Mouse (Mus musculus): ENCODE results near the gene Nkx2-3. TPM values are rescaled to one million over a fixed set of nuclear protein-coding genes. Genes with fewer than 3 reads are reported as not detected.

Nkx2-3 gene
- polyA plus RNA-seq, 1 experiment from 2014 or later = not detected

- Histone ChIP-seq H3K4me3 (ENCODE audit: inconsistent target) (no peak overlapping the region), H3K27ac (no peak overlapping the region), H3K36me3 (ENCODE audit: inconsistent target) (no peaks in the 10 kb centered on the region), H3K79me2 (ENCODE audit: inconsistent target) (no peaks in the 10 kb centered on the region)
- 30% methylated on average over 4 of the region's 4 CpGs for WGBS (ENCODE audit: missing documents)
Observed at GRCm38 (mm10) chr19:43623913-43624312, 11.8 kb downstream of the Nkx2-3 start.

- Histone ChIP-seq H3K79me2 (ENCODE audit: inconsistent target) (no peaks in the 10 kb centered on the region), H3K36me3 (ENCODE audit: inconsistent target) (no peaks in the 10 kb centered on the region), H3K4me3 (ENCODE audit: inconsistent target) (no peak overlapping the region), H3K27ac (no peak overlapping the region)
- WGBS (ENCODE audit: missing documents) = 78% methylated on average over 3 of the region's 3 CpGs
Observed at GRCm38 (mm10) chr19:43626160-43626559, 14.0 kb downstream of the Nkx2-3 start.

- Histone ChIP-seq H3K4me3 (ENCODE audit: inconsistent target) (no peak overlapping the region), H3K79me2 (ENCODE audit: inconsistent target) (no peaks in the 10 kb centered on the region), H3K36me3 (ENCODE audit: inconsistent target) (no peaks in the 10 kb centered on the region), H3K27ac (no peak overlapping the region)
- WGBS (ENCODE audit: missing documents) = 90% methylated on average over 3 of the region's 3 CpGs
Observed at GRCm38 (mm10) chr19:43627345-43627744, 15.2 kb downstream of the Nkx2-3 start.

- H3K36me3 ChIP-seq (ENCODE audit: inconsistent target) = no peaks in the 10 kb centered on the region
- H3K79me2 ChIP-seq (ENCODE audit: inconsistent target) = no peaks in the 10 kb centered on the region
- no peak overlapping the region for H3K27ac ChIP-seq
- 77% methylated on average over 4 of the region's 4 CpGs for WGBS (ENCODE audit: missing documents)
- no peak overlapping the region for H3K4me3 ChIP-seq (ENCODE audit: inconsistent target)
Observed at GRCm38 (mm10) chr19:43629088-43629487, 17.0 kb downstream of the Nkx2-3 start.

GRCm38 (mm10) chr19:43630466-43631251 lies 18.5 kb downstream of the Nkx2-3 start:
- Histone ChIP-seq H3K27ac (no peak overlapping the region), H3K79me2 (ENCODE audit: inconsistent target) (no peaks in the 10 kb centered on the region), H3K4me3 (ENCODE audit: inconsistent target) (no peak overlapping the region), H3K36me3 (ENCODE audit: inconsistent target) (no peaks in the 10 kb centered on the region)
- WGBS (ENCODE audit: missing documents) = 39% methylated on average over 12 of the region's 12 CpGs

GRCm38 (mm10) chr19:43641833-43642232 lies 29.7 kb downstream of the Nkx2-3 start:
- Histone ChIP-seq H3K36me3 (ENCODE audit: inconsistent target) (no peaks in the 10 kb centered on the region), H3K79me2 (ENCODE audit: inconsistent target) (no peaks in the 10 kb centered on the region), H3K27ac (no peak overlapping the region), H3K4me3 (ENCODE audit: inconsistent target) (no peak overlapping the region)
- 78% methylated on average over 11 of the region's 11 CpGs for WGBS (ENCODE audit: missing documents)

- Histone ChIP-seq H3K4me3 (ENCODE audit: inconsistent target) (no peak overlapping the region), H3K79me2 (ENCODE audit: inconsistent target) (no peaks in the 10 kb centered on the region), H3K36me3 (ENCODE audit: inconsistent target) (no peaks in the 10 kb centered on the region), H3K27ac (no peak overlapping the region)
- 93% methylated on average over 5 of the region's 9 CpGs for WGBS (ENCODE audit: missing documents)
Observed at GRCm38 (mm10) chr19:43642843-43643242, 30.7 kb downstream of the Nkx2-3 start.

GRCm38 (mm10) chr19:43645508-43645907 lies 33.4 kb downstream of the Nkx2-3 start:
- WGBS (ENCODE audit: missing documents) = 51% methylated on average over 9 of the region's 9 CpGs
- Histone ChIP-seq H3K27ac (no peak overlapping the region), H3K4me3 (ENCODE audit: inconsistent target) (no peak overlapping the region), H3K36me3 (ENCODE audit: inconsistent target) (no peaks in the 10 kb centered on the region), H3K79me2 (ENCODE audit: inconsistent target) (no peaks in the 10 kb centered on the region)

GRCm38 (mm10) chr19:43646852-43647251 lies 34.7 kb downstream of the Nkx2-3 start:
- H3K36me3 ChIP-seq (ENCODE audit: inconsistent target) = no peaks in the 10 kb centered on the region
- no peak overlapping the region for H3K27ac ChIP-seq
- H3K79me2 ChIP-seq (ENCODE audit: inconsistent target) = no peaks in the 10 kb centered on the region
- H3K4me3 ChIP-seq (ENCODE audit: inconsistent target) = no peak overlapping the region
- 54% methylated on average over 7 of the region's 7 CpGs for WGBS (ENCODE audit: missing documents)

GRCm38 (mm10) chr19:43647261-43647660 lies 35.1 kb downstream of the Nkx2-3 start:
- no peaks in the 10 kb centered on the region for H3K36me3 ChIP-seq (ENCODE audit: inconsistent target)
- 27% methylated on average over 9 of the region's 9 CpGs for WGBS (ENCODE audit: missing documents)
- H3K4me3 ChIP-seq (ENCODE audit: inconsistent target) = no peak overlapping the region
- no peaks in the 10 kb centered on the region for H3K79me2 ChIP-seq (ENCODE audit: inconsistent target)
- no peak overlapping the region for H3K27ac ChIP-seq

- no peak overlapping the region for H3K4me3 ChIP-seq (ENCODE audit: inconsistent target)
- H3K36me3 ChIP-seq (ENCODE audit: inconsistent target) = no peaks in the 10 kb centered on the region
- H3K79me2 ChIP-seq (ENCODE audit: inconsistent target) = no peaks in the 10 kb centered on the region
- H3K27ac ChIP-seq = no peak overlapping the region
- 21% methylated on average over 4 of the region's 4 CpGs for WGBS (ENCODE audit: missing documents)
Observed at GRCm38 (mm10) chr19:43648343-43648742, 36.2 kb downstream of the Nkx2-3 start.

- Histone ChIP-seq H3K79me2 (ENCODE audit: inconsistent target) (no peaks in the 10 kb centered on the region), H3K27ac (no peak overlapping the region), H3K4me3 (ENCODE audit: inconsistent target) (no peak overlapping the region), H3K36me3 (ENCODE audit: inconsistent target) (no peaks in the 10 kb centered on the region)
- 69% methylated on average over 8 of the region's 8 CpGs for WGBS (ENCODE audit: missing documents)
Observed at GRCm38 (mm10) chr19:43651241-43651785, 39.2 kb downstream of the Nkx2-3 start.

- H3K4me3 ChIP-seq (ENCODE audit: inconsistent target) = no peak overlapping the region
- no peaks in the 10 kb centered on the region for H3K79me2 ChIP-seq (ENCODE audit: inconsistent target)
- H3K27ac ChIP-seq = no peak overlapping the region
- H3K36me3 ChIP-seq (ENCODE audit: inconsistent target) = no peaks in the 10 kb centered on the region
- 47% methylated on average over 11 of the region's 11 CpGs for WGBS (ENCODE audit: missing documents)
Observed at GRCm38 (mm10) chr19:43655735-43656492, 43.8 kb downstream of the Nkx2-3 start.

GRCm38 (mm10) chr19:43659632-43660031 lies 47.5 kb downstream of the Nkx2-3 start:
- Histone ChIP-seq H3K36me3 (ENCODE audit: inconsistent target) (peaks cover 12% of the 10 kb centered on the region), H3K4me3 (ENCODE audit: inconsistent target) (no peak overlapping the region), H3K27ac (no peak overlapping the region), H3K79me2 (ENCODE audit: inconsistent target) (no peaks in the 10 kb centered on the region; the same call in 1 of the 2 replicates)
- 37% methylated on average over 6 of the region's 6 CpGs for WGBS (ENCODE audit: missing documents)

- H3K27ac ChIP-seq = no peak overlapping the region
- H3K4me3 ChIP-seq (ENCODE audit: inconsistent target) = no peak overlapping the region
- 52% methylated on average over 9 of the region's 9 CpGs for WGBS (ENCODE audit: missing documents)
- H3K79me2 ChIP-seq (ENCODE audit: inconsistent target) = peaks cover 10% of the 10 kb centered on the region
- peaks cover 14% of the 10 kb centered on the region for H3K36me3 ChIP-seq (ENCODE audit: inconsistent target)
Observed at GRCm38 (mm10) chr19:43660774-43661173, 48.6 kb downstream of the Nkx2-3 start.

All from macrophage (primary cell).